Mouse (Mus musculus) ES-E14 (cell line): Measurements from ENCODE around the gene Hes5. TPM values are rescaled to one million over a fixed set of nuclear protein-coding genes. Genes with fewer than 3 reads are reported as not detected.

Source experiments
- DNase-seq: peaks from one replicate; pipeline ENCODE4 v3.0.0-alpha.2; 2013; ENCODE audit warnings: low read depth, low spot score
- H3K27ac ChIP-seq: 2 replicates; pipeline ENCODE4 v1.5.1; 2012; ENCODE audit warnings: low read depth, mild to moderate bottlenecking, low read length, moderate library complexity, mixed read lengths; ENCODE audit not compliant: poor library complexity, insufficient read depth, severe bottlenecking
- H3K36me3 ChIP-seq: 2 replicates; pipeline ENCODE4 v1.6.1; 2012; ENCODE audit warnings: mild to moderate bottlenecking, low read length, moderate library complexity, mixed read lengths; ENCODE audit not compliant: control insufficient read depth, poor library complexity, insufficient read depth, severe bottlenecking
- H3K4me1 ChIP-seq, 2 experiments: fragments of 150-350 bp in 1 of 2; sonication (generic) in 1 of 2; 2 replicates each; pipeline ENCODE4 v1.6.1; 2012; ENCODE audit warnings: low read length in 2 of 2, mild to moderate bottlenecking in 1 of 2, mixed read lengths in 1 of 2; ENCODE audit not compliant: control insufficient read depth in 2 of 2, insufficient read depth in 2 of 2, poor library complexity in 1 of 2
- H3K4me3 ChIP-seq, 2 experiments: fragments of 150-350 bp in 1 of 2; sonication (generic) in 1 of 2; 2 replicates each; pipeline ENCODE4 v1.5.1; 2012; ENCODE audit warnings: low read length in 2 of 2, low read depth in 1 of 2, mild to moderate bottlenecking in 1 of 2, mixed read lengths in 1 of 2; ENCODE audit not compliant: insufficient read depth in 1 of 2, poor library complexity in 1 of 2, severe bottlenecking in 1 of 2
- H3K9ac ChIP-seq: 2 replicates; pipeline ENCODE4 v1.6.1; 2012; ENCODE audit warnings: low read depth, mild to moderate bottlenecking, low read length, mixed read lengths; ENCODE audit not compliant: poor library complexity, insufficient read depth, severe bottlenecking
- H3K9me3 ChIP-seq: fragments of 150-350 bp; sonication (generic); 2 replicates; pipeline ENCODE4 v1.6.1; 2012; ENCODE audit warnings: low read depth, mild to moderate bottlenecking, low read length; ENCODE audit not compliant: control insufficient read depth, insufficient read depth
- CHD2 ChIP-seq: IDR thresholded peaks from 2 replicates; pipeline ENCODE4 v1.6.1; 2014; ENCODE audit warnings: mild to moderate bottlenecking, low read depth, low read length, inconsistent platforms
- HCFC1 ChIP-seq: IDR thresholded peaks from 2 replicates; pipeline ENCODE4 v1.6.1; 2012; ENCODE audit warnings: low read length, inconsistent platforms, borderline replicate concordance; ENCODE audit not compliant: insufficient read depth
- MAFK ChIP-seq: IDR thresholded peaks from 2 replicates; pipeline ENCODE4 v1.6.1; 2014; ENCODE audit warnings: mild to moderate bottlenecking, low read depth, low read length, inconsistent platforms; ENCODE audit not compliant: insufficient read depth
- ZC3H11A ChIP-seq: IDR thresholded peaks from 2 replicates; pipeline ENCODE4 v1.6.1; 2012; ENCODE audit warnings: low read depth, mild to moderate bottlenecking, inconsistent platforms, low read length, borderline replicate concordance
- ZNF384 ChIP-seq: IDR thresholded peaks from 2 replicates; pipeline ENCODE4 v1.6.1; 2012; ENCODE audit warnings: low read depth, low read length, inconsistent platforms
- in situ Hi-C, 2 experiments: fragments of 600-800 bp; cut with MboI; formaldehyde crosslinking; loops; one replicate each; pipeline ENCODE4 v1.15.1; 2025; ENCODE audit warnings: low sequenced_read_pairs in 2 of 2, inconsistent platforms in 1 of 2; ENCODE audit not compliant: unreplicated experiment in 2 of 2
- total RNA-seq: library from RNA; depleted of rRNA; stranded (reverse); fragments of 300-350 nt; gene quantifications from 2 replicates; pipeline ENCODE4 v1.2.3, GENCODE M21; 2012

Gene Hes5
- total RNA-seq, 1 experiment, result 0.18 TPM

DNA sequence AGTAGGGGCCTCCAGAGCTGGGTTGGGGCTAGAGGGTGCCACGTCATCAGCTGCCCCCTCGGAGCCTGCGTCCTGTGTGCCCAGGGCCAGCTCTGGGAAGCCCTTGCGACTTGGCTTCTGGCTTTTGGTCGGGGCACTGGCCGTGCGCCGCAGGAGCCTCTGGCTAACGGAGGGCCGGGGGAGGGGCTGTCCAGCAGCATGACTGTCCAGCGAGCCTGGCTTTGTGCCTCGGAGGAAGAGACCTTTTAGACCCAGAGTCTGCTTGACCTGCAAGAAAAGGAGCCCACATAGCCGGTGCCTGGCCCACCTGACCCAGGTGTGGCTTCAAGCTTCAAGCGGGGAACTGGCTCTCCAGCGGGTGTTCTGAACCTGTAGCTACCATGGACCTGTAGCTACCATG, 26.0 kb downstream of the Hes5 start:
- Histone ChIP-seq H3K27ac (no peak overlapping the region), H3K9ac (no peak overlapping the region), H3K4me1 (peaks cover 0 to 17% of the 10 kb centered on the region in 2 experiments; a peak in 2 of 4 replicates), H3K36me3 (no peaks in the 10 kb centered on the region), H3K4me3 (no peak overlapping the region), H3K9me3 (no peaks in the 10 kb centered on the region)
- no peak for TF ChIP-seq HCFC1
- no peak for TF ChIP-seq ZC3H11A
- TF ChIP-seq ZNF384, result no peak
- no peak for TF ChIP-seq CHD2
- no peak for TF ChIP-seq MAFK
- in situ Hi-C loops, result no loop called here
- DNase-seq, result no peak

DNA sequence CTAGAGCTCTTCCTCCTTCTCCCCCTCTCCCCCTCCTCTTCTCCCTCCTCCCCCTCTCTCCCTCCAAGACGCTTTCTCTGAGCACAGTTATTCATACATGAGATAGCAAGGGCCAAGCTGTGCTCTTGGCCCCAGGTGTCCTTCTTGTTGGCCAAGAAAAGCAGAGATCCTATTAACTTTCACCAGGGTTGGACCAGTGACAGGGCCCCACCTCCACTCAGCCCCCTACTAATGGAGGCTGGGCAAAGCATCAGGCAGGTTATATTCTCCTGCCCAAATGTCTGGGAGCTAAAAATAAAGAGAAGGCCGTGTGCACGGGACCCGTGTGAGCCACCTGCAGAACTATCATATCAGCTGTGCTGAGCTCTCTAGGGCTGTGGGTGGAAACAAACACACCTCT, 34.2 kb downstream of the Hes5 start:
- no peak for DNase-seq
- no peak for TF ChIP-seq ZNF384
- no peak for TF ChIP-seq HCFC1
- no peak for TF ChIP-seq ZC3H11A
- TF ChIP-seq CHD2, result no peak
- TF ChIP-seq MAFK, result no peak
- Histone ChIP-seq H3K4me1 (peaks cover 0 to under 1% of the 10 kb centered on the region in 2 experiments; a peak in 1 of 4 replicates), H3K27ac (no peak overlapping the region), H3K9me3 (no peaks in the 10 kb centered on the region), H3K4me3 (no peak overlapping the region), H3K36me3 (no peaks in the 10 kb centered on the region), H3K9ac (no peak overlapping the region)
- in situ Hi-C loops, result no loop called here

DNA sequence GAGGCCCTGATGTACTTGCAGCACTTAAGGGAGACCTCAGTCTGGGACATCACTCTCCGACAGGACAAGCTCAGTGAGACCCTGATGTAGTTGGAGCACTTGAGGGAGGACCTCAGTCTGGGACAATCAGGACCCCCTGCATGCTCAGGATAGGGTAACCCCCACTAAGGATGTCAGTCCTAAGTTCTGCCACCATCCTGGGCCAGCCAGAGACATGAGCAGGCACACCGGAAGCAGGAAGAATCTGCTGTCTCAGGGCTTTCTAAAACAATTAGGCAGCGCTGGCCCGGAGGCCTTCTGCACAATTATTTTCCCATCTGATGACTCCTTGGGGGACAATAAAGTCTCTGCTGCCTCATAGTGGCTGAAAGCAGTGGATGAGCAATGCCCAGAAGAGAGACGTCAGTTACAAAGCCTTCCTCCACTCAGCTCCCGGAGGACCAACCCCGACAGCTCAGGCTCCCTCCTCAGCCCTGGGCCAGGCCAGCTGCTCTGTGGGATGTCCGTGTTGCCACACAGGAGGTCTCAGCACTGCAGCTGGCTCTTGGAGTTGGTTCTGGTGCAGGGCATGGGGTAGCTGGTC, 35.9 kb downstream of the Hes5 start:
- no peaks in the 10 kb centered on the region for H3K36me3 ChIP-seq
- H3K9me3 ChIP-seq, result no peaks in the 10 kb centered on the region
- in situ Hi-C loops, result no loop called here
- H3K4me1 ChIP-seq, result peaks cover 0 to 5% of the 10 kb centered on the region in 2 experiments; a peak in 1 of 4 replicates
- no peak overlapping the region for H3K27ac ChIP-seq
- H3K4me3 ChIP-seq, result no peak overlapping the region
- H3K9ac ChIP-seq, result no peak overlapping the region
- TF ChIP-seq CHD2 (no peak), ZNF384 (no peak), ZC3H11A (no peak), HCFC1 (no peak), MAFK (no peak)
- DNase-seq, result no peak

DNA sequence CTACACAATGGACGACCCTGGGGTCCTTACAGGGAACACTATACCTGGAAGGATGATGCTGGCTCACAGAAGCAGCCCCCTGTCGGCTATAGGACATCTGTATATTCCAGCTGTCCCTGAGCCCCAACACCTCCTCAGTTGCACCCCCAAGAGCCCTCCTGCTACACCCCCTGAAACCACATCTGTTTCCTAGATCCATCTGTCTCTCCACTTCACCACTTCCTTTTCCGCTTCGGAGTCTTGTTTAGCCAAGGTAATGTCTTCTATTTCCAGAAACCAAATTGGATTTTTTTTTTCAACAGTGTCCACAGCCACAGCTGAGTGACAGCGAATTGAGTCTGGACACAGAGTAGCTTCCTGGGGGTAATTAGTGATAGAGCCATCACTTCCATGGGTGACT, 38.7 kb downstream of the Hes5 start:
- in situ Hi-C loops, result no loop called here
- no peak for TF ChIP-seq HCFC1
- no peak for TF ChIP-seq ZC3H11A
- TF ChIP-seq MAFK, result no peak
- TF ChIP-seq CHD2, result no peak
- no peak for TF ChIP-seq ZNF384
- no peaks in the 10 kb centered on the region for H3K36me3 ChIP-seq
- no peak overlapping the region for H3K4me3 ChIP-seq
- H3K27ac ChIP-seq, result no peak overlapping the region
- H3K9ac ChIP-seq, result no peak overlapping the region
- no peak for DNase-seq
- peaks cover 0 to 5% of the 10 kb centered on the region in 2 experiments; a peak in 1 of 4 replicates for H3K4me1 ChIP-seq
- no peaks in the 10 kb centered on the region for H3K9me3 ChIP-seq

DNA sequence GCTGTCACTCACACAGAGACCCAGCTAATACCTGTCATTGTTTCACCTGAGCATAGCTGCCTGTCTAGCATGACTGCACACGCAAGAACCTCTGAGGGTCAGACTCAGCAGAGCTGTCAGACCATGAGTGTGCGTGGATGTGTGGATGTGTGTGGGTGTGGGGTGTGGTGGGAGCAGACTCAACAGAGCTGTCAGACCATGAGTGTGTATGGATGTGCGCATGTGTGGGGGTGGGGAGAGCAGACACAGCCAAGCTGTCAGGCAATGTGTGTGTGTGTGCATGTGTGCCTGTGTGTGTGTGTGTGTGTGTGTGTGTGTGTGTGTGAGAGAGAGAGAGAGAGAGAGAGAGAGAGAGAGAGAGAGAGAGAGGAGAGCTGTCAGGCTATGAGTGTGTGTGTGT, 44.6 kb downstream of the Hes5 start:
- Histone ChIP-seq H3K4me1 (peaks cover 0 to 1% of the 10 kb centered on the region in 2 experiments; a peak in 1 of 4 replicates), H3K9me3 (no peaks in the 10 kb centered on the region), H3K36me3 (no peaks in the 10 kb centered on the region), H3K27ac (no peak overlapping the region), H3K4me3 (no peak overlapping the region), H3K9ac (no peak overlapping the region)
- in situ Hi-C loops, result no loop called here
- TF ChIP-seq MAFK (no peak), ZC3H11A (no peak), ZNF384 (no peak), CHD2 (no peak), HCFC1 (no peak)
- no peak for DNase-seq
